Mouse (Mus musculus): Measurements from ENCODE around the gene Efcab11.

GRCm38 (mm10) chr12:99836404-99837131 is 47.7 kb downstream of the Efcab11 start:
- TF ChIP-seq NRF1 (IDR thresholded peaks at IDR 0.05; ENCODE audit: insufficient read depth, low read depth, low read length, poor library complexity, severe bottlenecking) (no peak), GATA1 (IDR thresholded peaks at IDR 0.05; ENCODE audit: low read depth, low read length) (no peak), SMC3 (IDR thresholded peaks at IDR 0.05; ENCODE audit: low read depth, low read length) (no peak), CTCF (IDR thresholded peaks at IDR 0.05 in 2 of 3, conservative IDR thresholded peaks at IDR 0.05 in 1 of 3; ENCODE audit: control insufficient read depth in 1 of 3, insufficient read depth in 1 of 3, low read depth in 2 of 3, low read length in 3 of 3, poor library complexity in 1 of 3, severe bottlenecking in 1 of 3) (no peak), ZC3H11A (IDR thresholded peaks at IDR 0.05; ENCODE audit: low read depth, low read length) (no peak), NELFE (IDR thresholded peaks at IDR 0.05; ENCODE audit: low read depth, low read length) (no peak), GABPA (IDR thresholded peaks at IDR 0.05; ENCODE audit: low read depth, low read length) (no peak), POLR2A (IDR thresholded peaks at IDR 0.05; ENCODE audit: control insufficient read depth in 1 of 2, insufficient read depth in 1 of 2, low read depth in 1 of 2, low read length in 2 of 2, poor library complexity in 1 of 2) (no peak), EP300 (IDR thresholded peaks at IDR 0.05; ENCODE audit: low read depth in 1 of 2, low read length in 2 of 2) (no peak), MAFK (IDR thresholded peaks at IDR 0.05; ENCODE audit: borderline replicate concordance, low read depth, low read length) (no peak), RAD21 (IDR thresholded peaks at IDR 0.05; ENCODE audit: low read depth, low read length) (no peak)
